Comparison of ENCODE assay signal across 7 mouse cellular contexts in the genomic region with DNA sequence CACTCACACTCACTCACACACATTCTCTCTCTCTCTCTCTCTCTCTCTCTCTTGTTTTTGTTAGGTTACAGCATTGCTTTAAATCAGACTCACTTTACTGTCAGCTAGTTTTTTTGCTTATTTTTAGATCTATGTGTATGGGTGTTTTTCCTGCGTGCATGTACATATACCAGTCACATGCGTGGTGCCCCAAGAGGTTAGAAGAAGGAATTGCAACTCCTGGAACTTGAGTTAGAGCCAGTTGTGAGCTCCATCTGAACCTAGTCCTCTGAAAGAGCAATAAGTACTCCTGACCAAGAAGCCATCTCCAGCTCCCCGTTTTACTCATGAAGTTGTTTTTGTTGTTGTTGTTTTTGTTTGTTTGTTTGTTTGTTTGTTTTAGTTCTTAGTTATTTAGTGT. TPM values are rescaled to one million over a fixed set of nuclear protein-coding genes. Genes with fewer than 3 reads are reported as not detected.
DNase-seq lines count a peak whose midpoint lies in the region; ATAC-seq lines count a peak whose summit lies in the region.

No protein-coding gene starts in this region.

- DNase-seq in kidney, adult 11 months, result peak; percentile 18
- peak; percentile 70 for DNase-seq in NIH3T3 (ENCODE audit: low read depth)
- DNase-seq in kidney, postnatal 4 days, result peak; percentile 12 to 34
- no peak for DNase-seq in midbrain, embryonic 11.5 days (ENCODE audit: low spot score, missing footprints)
- no peak for DNase-seq in right cerebral cortex, postnatal 25 days

- no peaks in the 10 kb centered on the region for H3K27me3 ChIP-seq in kidney, embryonic 15.5 days
- no peaks in the 10 kb centered on the region for H3K27me3 ChIP-seq in midbrain, embryonic 11.5 days (ENCODE audit: control insufficient read depth, insufficient read depth, low read length)

- peaks cover 37% of the 10 kb centered on the region for H3K36me3 ChIP-seq in kidney, embryonic 15.5 days
- H3K36me3 ChIP-seq in midbrain, embryonic 11.5 days (ENCODE audit: control insufficient read depth, insufficient read depth, low read length), result peaks cover 11% of the 10 kb centered on the region

- H3K4me3 ChIP-seq in kidney, embryonic 15.5 days (replicated peaks), result no peak overlapping the region
- no peak overlapping the region for H3K4me3 ChIP-seq in midbrain, embryonic 11.5 days (ENCODE audit: low read depth, low read length)

- no peak overlapping the region for H3K4me2 ChIP-seq in kidney, embryonic 15.5 days
- H3K4me2 ChIP-seq in midbrain, embryonic 11.5 days, result no peak overlapping the region

- no peak for ATAC-seq in kidney, embryonic 15.5 days (replicated peaks; ENCODE audit: low FRiP score)
- peak; percentile 89 for ATAC-seq in CD4-positive, CD25-positive, alpha-beta regulatory T cell, adult 4 months
- no peak for ATAC-seq in midbrain, embryonic 11.5 days (ENCODE audit: low FRiP score)

- no peak overlapping the region for H3K27ac ChIP-seq in kidney, embryonic 15.5 days
- H3K27ac ChIP-seq in midbrain, embryonic 11.5 days (ENCODE audit: low read depth, low read length), result no peak overlapping the region

- 75% methylated on average over 3 of the region's 3 CpGs for WGBS in kidney, embryonic 15.5 days
- 77% methylated on average over 3 of the region's 3 CpGs for WGBS in midbrain, embryonic 11.5 days

- H3K9me3 ChIP-seq in kidney, embryonic 15.5 days (replicated peaks), result no peaks in the 10 kb centered on the region
- H3K9me3 ChIP-seq in midbrain, embryonic 11.5 days (ENCODE audit: control insufficient read depth, low read length), result no peaks in the 10 kb centered on the region

- no peak overlapping the region for H3K9ac ChIP-seq in kidney, embryonic 15.5 days
- no peak overlapping the region for H3K9ac ChIP-seq in midbrain, embryonic 11.5 days (ENCODE audit: low read length)

- H3K4me1 ChIP-seq in kidney, embryonic 15.5 days, result no peaks in the 10 kb centered on the region
- no peaks in the 10 kb centered on the region for H3K4me1 ChIP-seq in midbrain, embryonic 11.5 days (ENCODE audit: control insufficient read depth, insufficient read depth, low read length)

RNA-seq across cellular contexts. Expression of a gene that starts 24.0 kb away (rescaled TPM):
- 0.83 and 1.1 TPM in 2 replicates for polyA plus RNA-seq in kidney, embryonic 15.5 days (2015; fragmentation: Nextera tagmentation; extraction: Ambion mirVana)
- 1 to 10 TPM in 1 of 2 experiments, under 1 TPM in 1; 0.99 to 2.3 TPM for polyA plus RNA-seq in CD4-positive, CD25-positive, alpha-beta regulatory T cell, adult 4 months (2017; shearing (Covaris generic))
- polyA plus RNA-seq in midbrain, embryonic 11.5 days (2014; fragmentation: Nextera tagmentation; extraction: Ambion mirVana), result 0.56 and 0.68 TPM in 2 replicates

RNA-seq across cellular contexts. Expression of a gene that starts 24.8 kb away (rescaled TPM):
- 134 TPM in 2 replicates for polyA plus RNA-seq in kidney, embryonic 15.5 days (2015; fragmentation: Nextera tagmentation; extraction: Ambion mirVana)
- polyA plus RNA-seq in CD4-positive, CD25-positive, alpha-beta regulatory T cell, adult 4 months (2017; shearing (Covaris generic)), result 10 to 100 TPM; 53.5 to 69.1 TPM
- 112 and 115 TPM in 2 replicates for polyA plus RNA-seq in midbrain, embryonic 11.5 days (2014; fragmentation: Nextera tagmentation; extraction: Ambion mirVana)

RNA-seq across cellular contexts. Expression of a gene that starts 24.9 kb away (rescaled TPM):
- polyA plus RNA-seq in kidney, embryonic 15.5 days (2015; fragmentation: Nextera tagmentation; extraction: Ambion mirVana), result 0.63 and 0.78 TPM in 2 replicates
- polyA plus RNA-seq in CD4-positive, CD25-positive, alpha-beta regulatory T cell, adult 4 months (2017; shearing (Covaris generic)), result 1 to 10 TPM; 5.0 to 8.1 TPM
- polyA plus RNA-seq in midbrain, embryonic 11.5 days (2014; fragmentation: Nextera tagmentation; extraction: Ambion mirVana), result 2.1 and 3.3 TPM in 2 replicates

RNA-seq across cellular contexts. Expression of a gene that starts 39.7 kb away (rescaled TPM):
- polyA plus RNA-seq in kidney, embryonic 15.5 days (2015; fragmentation: Nextera tagmentation; extraction: Ambion mirVana), result 55.3 and 67.2 TPM in 2 replicates
- 100 to 1,000 TPM in 1 of 2 experiments, 10 to 100 TPM in 1; 70.0 to 102 TPM for polyA plus RNA-seq in CD4-positive, CD25-positive, alpha-beta regulatory T cell, adult 4 months (2017; shearing (Covaris generic))
- polyA plus RNA-seq in midbrain, embryonic 11.5 days (2014; fragmentation: Nextera tagmentation; extraction: Ambion mirVana), result 63.2 and 66.8 TPM in 2 replicates

RNA-seq across cellular contexts. Expression of a gene that starts 39.8 kb away (rescaled TPM):
- 16.9 and 18.0 TPM in 2 replicates for polyA plus RNA-seq in kidney, embryonic 15.5 days (2015; fragmentation: Nextera tagmentation; extraction: Ambion mirVana)
- polyA plus RNA-seq in CD4-positive, CD25-positive, alpha-beta regulatory T cell, adult 4 months (2017; shearing (Covaris generic)), result 10 to 100 TPM; 10.1 to 13.9 TPM
- polyA plus RNA-seq in midbrain, embryonic 11.5 days (2014; fragmentation: Nextera tagmentation; extraction: Ambion mirVana), result 22.2 and 26.2 TPM in 2 replicates

Comparison
In these comparisons a context has a peak if more than half of its experiments do, and no peak if none do; other contexts are left out.
1. DNase-seq: peak in kidney, adult 11 months (single experiment), NIH3T3 (single experiment) and kidney, postnatal 4 days (2 of 2); none in midbrain, embryonic 11.5 days (single experiment) and right cerebral cortex, postnatal 25 days (single experiment).